Mouse (Mus musculus) liver, embryonic 16.5 days (tissue): ENCODE data around the gene Map4. TPM values are rescaled to one million over a fixed set of nuclear protein-coding genes. Genes with fewer than 3 reads are reported as not detected.
"Not testable (repeated sequence)": the region's sequence is repeated elsewhere in the genome, so short reads cannot be mapped to it uniquely, and the experiment has no call there.

Experiments
- ATAC-seq: fragments of 200-750 bp; cut with Nextera tagmentation; 2 replicates; pipeline ENCODE4 v1.8.0; 2017; ENCODE audit warnings: low read depth, mild to moderate bottlenecking, moderate number of reproducible peaks, moderate library complexity
- H3K27ac ChIP-seq: fragments of 300-500 bp; sonication (generic); 2 replicates; pipeline ENCODE4 v1.5.1; 2014; ENCODE audit warnings: mild to moderate bottlenecking, low read length
- H3K27me3 ChIP-seq: fragments of 300-500 bp; sonication (generic); 2 replicates; pipeline ENCODE4 v1.6.1; 2014; ENCODE audit warnings: low read depth, low read length, mixed read lengths; ENCODE audit not compliant: control insufficient read depth, insufficient read depth
- H3K36me3 ChIP-seq: fragments of 300-500 bp; sonication (generic); 2 replicates; pipeline ENCODE4 v1.6.1; 2014; ENCODE audit warnings: mild to moderate bottlenecking; ENCODE audit not compliant: control insufficient read depth, insufficient read depth
- H3K4me1 ChIP-seq: fragments of 300-500 bp; sonication (generic); 2 replicates; pipeline ENCODE4 v1.6.1; 2014; ENCODE audit warnings: low read depth, low read length, mixed read lengths; ENCODE audit not compliant: control insufficient read depth
- H3K4me2 ChIP-seq: fragments of 300-500 bp; sonication (generic); 2 replicates; pipeline ENCODE4 v1.6.1; 2014; ENCODE audit warnings: low read depth, low read length, mixed read lengths
- H3K4me3 ChIP-seq: fragments of 300-500 bp; sonication (generic); 2 replicates; pipeline ENCODE4 v1.5.1; 2014; ENCODE audit warnings: low read depth, mild to moderate bottlenecking, low read length
- H3K9ac ChIP-seq: fragments of 300-500 bp; sonication (generic); 2 replicates; pipeline ENCODE4 v1.6.1; 2014; ENCODE audit warnings: low read depth, low read length
- H3K9me3 ChIP-seq: fragments of 300-500 bp; sonication (generic); replicated peaks from 2 replicates; pipeline ENCODE4 v1.6.1; 2016; ENCODE audit warnings: low read length; ENCODE audit not compliant: control insufficient read depth
- WGBS: fragments of 180-500 bp; shearing (Covaris S2); extraction: QIAGEN DNeasy Blood & Tissue Kit; methylation state at CpG from one replicate; pipeline ENCODE4 v1.1.7; 2014; ENCODE audit not compliant: insufficient replicate concordance; 5-methylcytosine and 5-hydroxymethylcytosine counted together
- polyA plus RNA-seq: library from polyadenylated mRNA; unstranded; fragments of >200 nt; fragmentation: Nextera tagmentation; extraction: Ambion mirVana; gene quantifications from 2 replicates; pipeline ENCODE4 v1.2.1, GENCODE M21; 2015

The Map4 gene
- polyA plus RNA-seq, 1 experiment from 2014 or later, result 13.0 TPM

DNA sequence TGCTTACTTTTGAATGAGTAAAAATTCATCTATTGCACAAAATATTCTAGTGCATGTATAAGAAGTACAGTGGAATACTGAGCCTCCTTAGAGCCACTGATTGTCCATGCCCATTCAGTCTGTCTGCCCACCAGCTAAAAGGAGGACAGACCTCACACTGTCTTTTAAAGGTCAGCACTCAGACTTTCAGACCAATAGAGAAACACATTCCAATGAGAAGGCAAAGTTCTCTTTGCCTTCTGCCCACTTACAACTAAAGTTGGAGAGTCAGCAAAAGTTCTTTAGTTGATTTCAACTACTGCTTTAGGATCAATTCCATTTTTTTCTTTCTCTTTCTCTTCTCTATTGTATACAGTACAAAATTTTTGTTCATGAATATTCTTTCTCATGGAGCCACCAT is 33.5 kb downstream of the Map4 start:
- Histone ChIP-seq H3K9me3 (no peaks in the 10 kb centered on the region), H3K4me2 (no peak overlapping the region), H3K36me3 (no peaks in the 10 kb centered on the region), H3K27ac (no peak overlapping the region), H3K4me3 (no peak overlapping the region), H3K27me3 (no peaks in the 10 kb centered on the region), H3K9ac (no peak overlapping the region), H3K4me1 (peaks cover 4% of the 10 kb centered on the region; the same call in 1 of the 2 replicates)
- ATAC-seq, result no peak

DNA sequence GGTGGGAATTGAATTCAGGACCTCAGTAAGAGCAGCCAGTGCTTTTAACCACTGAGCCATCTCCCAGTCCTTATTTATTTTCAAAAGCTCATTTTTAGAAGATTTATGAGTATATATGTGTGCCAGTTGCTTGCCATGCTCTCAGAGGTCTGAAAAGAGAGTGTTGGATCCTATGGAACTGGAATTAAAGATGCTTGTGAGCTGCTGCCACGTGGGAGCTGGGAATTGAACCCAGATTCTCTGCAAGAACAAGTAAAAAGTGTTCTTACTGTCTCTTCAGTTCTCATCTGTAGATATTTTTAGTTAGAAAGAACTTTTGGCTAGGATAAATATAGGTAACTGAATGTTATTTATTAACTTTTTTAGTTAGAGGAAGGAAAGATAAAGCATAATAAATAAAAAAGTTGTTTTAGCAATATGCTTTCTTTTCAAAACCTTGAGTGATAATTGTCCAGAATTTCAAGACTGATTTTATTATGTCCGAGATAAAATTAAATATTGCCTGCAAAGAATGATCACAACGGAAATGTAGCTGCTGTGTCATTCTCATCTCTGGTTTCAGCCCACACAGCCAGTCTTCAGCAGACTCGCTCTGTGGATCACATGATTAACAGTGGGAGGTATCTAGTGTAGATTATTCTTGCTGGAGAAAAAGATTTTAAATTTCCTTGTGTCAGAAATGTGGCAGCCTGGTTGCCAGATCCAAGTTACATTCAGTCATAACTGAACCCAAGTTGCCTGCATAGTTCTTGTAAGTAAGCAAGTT is 37.3 kb downstream of the Map4 start:
- no peaks in the 10 kb centered on the region for H3K9me3 ChIP-seq
- WGBS, result 26% methylated on average over 4 of the region's 4 CpGs
- no peak for ATAC-seq

DNA sequence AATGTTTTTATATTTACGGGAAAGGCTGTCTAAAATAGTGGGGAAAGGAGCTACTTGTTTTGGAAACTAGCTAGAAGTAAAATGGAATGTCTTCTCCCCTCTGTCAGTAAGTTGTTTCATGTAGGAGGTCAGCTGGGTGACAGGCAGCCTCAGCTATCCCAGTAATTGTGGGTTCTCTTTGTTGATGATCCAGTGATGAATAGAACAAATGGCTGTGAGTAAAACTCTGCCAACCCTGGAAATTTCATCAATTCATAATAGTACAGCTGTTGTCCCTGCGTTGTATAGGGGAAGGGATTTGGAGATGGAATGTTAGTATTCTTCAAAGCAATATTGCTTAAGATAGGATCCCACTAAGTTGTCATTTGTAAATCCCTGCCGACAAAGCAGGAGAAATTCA is 37.9 kb downstream of the Map4 start:
- Histone ChIP-seq H3K27ac (no peak overlapping the region), H3K4me1 (peaks cover 4% of the 10 kb centered on the region; the same call in 1 of the 2 replicates), H3K4me2 (no peak overlapping the region), H3K9me3 (no peaks in the 10 kb centered on the region), H3K4me3 (no peak overlapping the region), H3K36me3 (no peaks in the 10 kb centered on the region), H3K9ac (no peak overlapping the region), H3K27me3 (no peaks in the 10 kb centered on the region)
- WGBS, result 69% methylated on average over 3 of the region's 3 CpGs
- no peak for ATAC-seq

More for the DNA sequence above, 37.3 kb downstream of the Map4 start:
- H3K36me3 ChIP-seq, result no peaks in the 10 kb centered on the region
- H3K4me1 ChIP-seq, result peaks cover 4% of the 10 kb centered on the region; the same call in 1 of the 2 replicates
- no peak overlapping the region for H3K4me3 ChIP-seq
- no peak overlapping the region for H3K4me2 ChIP-seq
- H3K27me3 ChIP-seq, result no peaks in the 10 kb centered on the region
- H3K9ac ChIP-seq, result no peak overlapping the region
- no peak overlapping the region for H3K27ac ChIP-seq

DNA sequence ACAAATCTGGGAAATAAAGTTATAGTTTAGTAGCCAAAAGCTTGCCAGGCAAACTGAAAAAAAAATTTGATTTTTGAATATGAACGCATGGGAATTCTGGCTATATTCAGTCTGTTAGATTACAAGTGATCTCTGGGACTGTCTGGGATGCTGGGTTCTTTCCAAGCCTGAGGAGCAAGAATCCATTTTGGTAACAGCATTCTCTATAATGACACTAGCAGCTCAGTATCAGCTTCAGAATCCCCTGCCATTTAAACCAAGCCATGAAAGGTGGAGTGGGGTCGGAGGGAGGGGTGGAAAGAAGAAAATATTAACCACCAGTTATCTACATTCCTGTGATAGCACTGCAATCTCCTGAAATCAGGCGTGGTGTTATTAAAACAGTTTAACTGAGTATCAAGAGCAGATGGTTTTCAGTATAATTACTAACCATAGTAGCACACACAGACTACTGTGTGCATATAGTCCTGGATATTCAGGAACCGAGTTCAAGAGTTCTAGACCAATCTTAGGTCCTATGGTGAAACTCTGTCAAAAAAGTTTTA is 38.6 kb downstream of the Map4 start:
- Histone ChIP-seq H3K9me3 (no peaks in the 10 kb centered on the region), H3K9ac (no peak overlapping the region), H3K36me3 (no peaks in the 10 kb centered on the region), H3K4me2 (no peak overlapping the region), H3K27ac (no peak overlapping the region), H3K27me3 (no peaks in the 10 kb centered on the region), H3K4me1 (peaks cover 4% of the 10 kb centered on the region; the same call in 1 of the 2 replicates), H3K4me3 (no peak overlapping the region)
- 45% methylated on average over 4 of the region's 4 CpGs for WGBS
- ATAC-seq, result no peak

DNA sequence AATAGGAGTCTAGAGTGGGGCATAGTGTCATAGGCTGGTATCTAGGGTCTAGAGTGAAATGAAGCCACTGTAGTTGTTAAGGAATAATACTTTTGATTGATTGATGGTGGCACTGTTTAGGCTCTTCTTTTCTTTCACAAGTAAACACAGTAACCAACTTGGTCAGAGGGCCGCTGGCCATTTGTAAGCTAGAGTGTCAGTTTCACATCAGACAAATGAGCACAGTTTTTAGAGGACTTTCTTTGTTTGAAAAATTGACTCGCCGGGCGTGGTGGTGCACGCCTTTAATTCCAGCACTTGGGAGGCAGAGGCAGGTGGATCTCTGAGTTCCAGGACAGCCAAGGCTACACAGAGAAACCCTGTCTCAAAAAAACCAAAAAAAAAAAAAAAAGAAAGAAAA is 40.5 kb downstream of the Map4 start:
- H3K9me3 ChIP-seq, H3K4me2 ChIP-seq, H3K9ac ChIP-seq, H3K4me1 ChIP-seq, H3K27ac ChIP-seq, H3K36me3 ChIP-seq, H3K4me3 ChIP-seq, ATAC-seq, H3K27me3 ChIP-seq: not testable (repeated sequence)
- WGBS, result 70% methylated on average over 5 of the region's 5 CpGs

DNA sequence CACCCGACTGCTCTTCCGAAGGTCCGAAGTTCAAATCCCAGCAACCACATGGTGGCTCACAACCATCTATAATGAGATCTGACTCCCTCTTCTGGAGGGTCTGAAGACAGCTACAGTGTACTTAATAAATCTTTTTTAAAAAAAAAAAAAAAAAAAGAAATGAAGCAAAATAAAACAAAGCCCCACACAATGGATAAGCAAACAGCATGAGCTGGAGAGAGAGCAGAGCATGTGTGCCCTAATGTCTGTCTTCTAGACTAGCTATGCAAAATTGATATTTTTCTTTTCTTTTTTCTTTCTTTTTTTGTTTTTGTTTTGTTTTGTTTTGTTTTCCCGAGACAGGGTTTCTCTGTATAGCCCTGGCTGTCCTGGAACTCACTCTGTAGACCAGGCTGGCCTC is 49.0 kb downstream of the Map4 start:
- WGBS, result 70% methylated on average over 4 of the region's 4 CpGs
- not testable (repeated sequence) for H3K36me3 ChIP-seq, H3K27ac ChIP-seq, H3K4me3 ChIP-seq, H3K27me3 ChIP-seq, H3K9me3 ChIP-seq, H3K9ac ChIP-seq, H3K4me2 ChIP-seq, H3K4me1 ChIP-seq, ATAC-seq

DNA sequence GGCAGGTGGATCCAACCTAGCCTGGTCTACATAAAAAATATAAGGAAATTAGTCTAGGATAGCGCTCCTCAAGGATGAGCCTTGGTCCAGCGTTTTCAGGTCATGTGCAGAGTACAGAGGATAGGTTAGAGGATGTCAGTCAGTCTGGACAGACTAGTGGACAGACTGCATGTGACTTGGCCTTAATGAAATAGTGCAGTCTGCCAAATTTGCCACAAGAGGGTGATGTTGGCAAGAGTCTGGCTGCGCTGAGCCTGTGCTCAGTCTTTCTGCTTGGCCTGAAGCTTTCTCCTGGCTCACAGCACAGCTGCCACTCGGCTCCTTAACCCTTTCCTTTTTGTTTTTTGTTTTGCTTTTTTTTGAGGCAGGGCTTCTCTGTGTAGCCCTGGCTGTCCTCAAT is 54.2 kb downstream of the Map4 start:
- Histone ChIP-seq H3K27me3 (no peaks in the 10 kb centered on the region), H3K9me3 (no peaks in the 10 kb centered on the region), H3K4me3 (no peak overlapping the region), H3K4me2 (no peak overlapping the region), H3K9ac (no peak overlapping the region), H3K4me1 (no peaks in the 10 kb centered on the region), H3K36me3 (no peaks in the 10 kb centered on the region), H3K27ac (no peak overlapping the region)
- peak; percentile 54; the same call in 1 of the 2 replicates for ATAC-seq
- WGBS, result 21% methylated on average over 4 of the region's 4 CpGs

DNA sequence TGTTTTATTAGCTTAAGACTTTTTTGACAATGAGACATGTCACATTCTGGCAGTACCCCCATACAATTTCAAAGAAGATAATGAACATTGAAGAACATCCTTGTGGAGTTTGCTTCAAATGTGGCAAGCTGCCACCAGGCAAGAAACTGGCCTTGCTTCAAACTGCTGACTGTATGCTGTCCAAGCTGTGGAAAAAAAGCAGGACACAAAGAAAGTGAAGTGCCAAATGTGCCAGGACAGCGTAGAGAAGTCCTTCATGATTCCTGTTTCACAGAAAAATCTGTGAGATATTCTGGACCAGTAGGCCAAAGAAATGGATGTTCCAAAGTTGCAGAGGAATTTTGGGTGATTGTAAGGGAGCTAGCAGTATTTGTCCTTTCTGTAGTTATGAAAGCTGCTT is 57.8 kb downstream of the Map4 start:
- no peaks in the 10 kb centered on the region for H3K27me3 ChIP-seq
- no peaks in the 10 kb centered on the region for H3K9me3 ChIP-seq
- ATAC-seq, result no peak
- H3K4me3 ChIP-seq, result no peak overlapping the region
- no peak overlapping the region for H3K4me2 ChIP-seq
- no peaks in the 10 kb centered on the region for H3K4me1 ChIP-seq
- no peak overlapping the region for H3K27ac ChIP-seq
- H3K36me3 ChIP-seq, result no peaks in the 10 kb centered on the region
- WGBS, result 61% methylated on average over 1 of the region's 1 CpGs
- H3K9ac ChIP-seq, result no peak overlapping the region

DNA sequence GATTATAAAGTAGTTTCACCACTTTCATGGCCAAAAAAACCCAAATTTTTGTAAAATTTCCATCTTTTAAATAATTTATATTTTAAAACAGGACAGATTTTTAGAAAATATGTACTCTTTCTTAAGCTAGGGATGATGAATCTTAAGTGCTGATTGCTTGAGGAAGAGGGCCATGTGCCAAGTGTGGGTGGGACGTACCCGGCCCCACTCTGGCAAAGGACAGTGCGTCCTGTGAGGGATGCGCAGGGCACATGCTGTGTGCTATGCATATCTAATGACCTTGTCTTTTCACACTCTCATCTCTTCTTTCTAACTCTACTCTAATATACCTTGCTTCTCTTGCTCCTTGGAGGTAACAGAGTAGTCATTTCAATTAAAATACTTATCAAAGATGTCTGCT is 66.2 kb downstream of the Map4 start:
- H3K36me3 ChIP-seq, result no peaks in the 10 kb centered on the region
- no peak overlapping the region for H3K4me3 ChIP-seq
- 79% methylated on average over 4 of the region's 4 CpGs for WGBS
- no peak overlapping the region for H3K27ac ChIP-seq
- no peaks in the 10 kb centered on the region for H3K4me1 ChIP-seq
- H3K27me3 ChIP-seq, result no peaks in the 10 kb centered on the region
- H3K9ac ChIP-seq, result no peak overlapping the region
- H3K9me3 ChIP-seq, result no peaks in the 10 kb centered on the region
- no peak for ATAC-seq
- H3K4me2 ChIP-seq, result no peak overlapping the region
